Mouse (Mus musculus) forebrain, embryonic 16.5 days (tissue): Measurements from ENCODE around the gene Mug1. TPM values are rescaled to one million over a fixed set of nuclear protein-coding genes. Genes with fewer than 3 reads are reported as not detected.
"Not testable (repeated sequence)": the region's sequence is repeated elsewhere in the genome, so short reads cannot be mapped to it uniquely, and the experiment has no call there.

Experiments
- ATAC-seq: fragments of 200-750 bp; cut with Nextera tagmentation; 2 replicates; pipeline ENCODE4 v1.8.0; 2017; ENCODE audit warnings: mild to moderate bottlenecking, moderate library complexity
- H3K27ac ChIP-seq: fragments of 300-500 bp; sonication (generic); 2 replicates; pipeline ENCODE4 v1.5.1; 2014; ENCODE audit warnings: low read length, control low read depth
- H3K27me3 ChIP-seq: fragments of 300-500 bp; sonication (generic); replicated peaks from 2 replicates; pipeline ENCODE4 v1.6.1; 2014; ENCODE audit warnings: low read length; ENCODE audit not compliant: control insufficient read depth, insufficient read depth
- H3K36me3 ChIP-seq: fragments of 300-500 bp; sonication (generic); 2 replicates; pipeline ENCODE4 v1.6.1; 2014; ENCODE audit not compliant: control insufficient read depth, insufficient read depth
- H3K4me1 ChIP-seq: fragments of 300-500 bp; sonication (generic); replicated peaks from 2 replicates; pipeline ENCODE4 v1.6.1; 2014; ENCODE audit warnings: low read length; ENCODE audit not compliant: control insufficient read depth, insufficient read depth
- H3K4me2 ChIP-seq: fragments of 300-500 bp; sonication (generic); 2 replicates; pipeline ENCODE4 v1.6.1; 2014; ENCODE audit warnings: mild to moderate bottlenecking, low read length, control low read depth
- H3K4me3 ChIP-seq: fragments of 300-500 bp; sonication (generic); replicated peaks from 2 replicates; pipeline ENCODE4 v1.5.1; 2014; ENCODE audit warnings: mild to moderate bottlenecking, low read length, control low read depth
- H3K9ac ChIP-seq: fragments of 300-500 bp; sonication (generic); replicated peaks from 2 replicates; pipeline ENCODE4 v1.6.1; 2014; ENCODE audit warnings: low read depth, low read length, control low read depth
- H3K9me3 ChIP-seq: fragments of 300-500 bp; sonication (generic); 2 replicates; pipeline ENCODE4 v1.6.1; 2016; ENCODE audit warnings: low read length; ENCODE audit not compliant: control insufficient read depth
- WGBS: fragments of 180-500 bp; shearing (Covaris S2); extraction: QIAGEN DNeasy Blood & Tissue Kit; methylation state at CpG from one replicate; pipeline ENCODE4 v1.1.7; 2014; 5-methylcytosine and 5-hydroxymethylcytosine counted together
- polyA plus RNA-seq: library from polyadenylated mRNA; unstranded; fragments of >200 nt; fragmentation: Nextera tagmentation; extraction: Ambion mirVana; gene quantifications from 2 replicates; pipeline ENCODE4 v1.2.1, GENCODE M21; 2015

The Mug1 gene
- not detected in 2 replicates for polyA plus RNA-seq

DNA sequence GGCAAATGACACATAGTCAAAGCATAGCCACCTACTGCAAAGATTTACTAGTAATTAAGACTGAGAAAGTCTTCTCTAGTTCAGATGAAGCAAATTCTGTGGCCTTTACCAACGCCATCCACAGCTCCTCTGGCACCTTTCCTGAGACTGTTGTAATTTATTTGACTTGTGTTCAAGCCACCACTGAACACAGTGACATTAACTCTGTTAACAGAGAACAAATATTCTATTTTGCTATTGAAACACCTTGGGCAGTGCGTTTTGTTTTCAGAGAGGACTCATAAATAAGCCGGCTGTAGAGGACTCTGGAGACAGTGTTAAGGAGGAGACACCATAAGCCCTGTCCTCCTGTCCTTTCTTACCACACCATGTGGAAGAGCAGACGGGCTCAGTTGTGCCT is at the start of gene Mug1:
Gene Mug1, plus strand, starts transcription at position 271 of the 400 bp plus-strand sequence.
- 82% methylated on average over 4 of the region's 4 CpGs for WGBS
- not testable (repeated sequence) for H3K36me3 ChIP-seq

DNA sequence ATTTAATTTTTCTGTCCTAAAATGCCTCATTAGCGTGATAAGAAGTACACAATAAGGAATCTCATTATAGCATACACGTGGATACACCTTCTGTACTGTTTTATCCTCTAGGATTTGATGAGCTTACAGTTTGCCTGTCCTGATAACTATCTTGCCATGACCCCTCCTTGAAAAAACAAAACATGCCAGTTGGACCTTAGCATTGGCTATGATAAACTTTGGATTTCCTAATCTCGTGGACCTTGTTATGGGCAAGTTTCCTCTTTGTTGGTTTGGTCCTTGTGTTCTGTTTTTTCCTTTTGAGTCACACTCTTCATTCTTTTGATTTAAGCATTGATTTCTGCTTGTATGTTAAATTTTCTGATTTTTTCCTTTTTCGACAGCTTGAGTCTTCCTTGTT is 10.3 kb upstream of the Mug1 start:
- H3K27ac ChIP-seq, result no peak overlapping the region
- no peaks in the 10 kb centered on the region for H3K9me3 ChIP-seq
- H3K4me1 ChIP-seq, result no peaks in the 10 kb centered on the region
- 85% methylated on average over 4 of the region's 4 CpGs for WGBS
- no peak overlapping the region for H3K4me2 ChIP-seq
- no peaks in the 10 kb centered on the region for H3K27me3 ChIP-seq
- H3K36me3 ChIP-seq, result no peaks in the 10 kb centered on the region
- ATAC-seq, result no peak
- no peak overlapping the region for H3K4me3 ChIP-seq
- no peak overlapping the region for H3K9ac ChIP-seq

More for the DNA sequence above, at the start of gene Mug1:
- H3K27me3 ChIP-seq, H3K4me2 ChIP-seq, H3K27ac ChIP-seq, H3K4me3 ChIP-seq, ATAC-seq, H3K4me1 ChIP-seq, H3K9ac ChIP-seq, H3K9me3 ChIP-seq: not testable (repeated sequence)

DNA sequence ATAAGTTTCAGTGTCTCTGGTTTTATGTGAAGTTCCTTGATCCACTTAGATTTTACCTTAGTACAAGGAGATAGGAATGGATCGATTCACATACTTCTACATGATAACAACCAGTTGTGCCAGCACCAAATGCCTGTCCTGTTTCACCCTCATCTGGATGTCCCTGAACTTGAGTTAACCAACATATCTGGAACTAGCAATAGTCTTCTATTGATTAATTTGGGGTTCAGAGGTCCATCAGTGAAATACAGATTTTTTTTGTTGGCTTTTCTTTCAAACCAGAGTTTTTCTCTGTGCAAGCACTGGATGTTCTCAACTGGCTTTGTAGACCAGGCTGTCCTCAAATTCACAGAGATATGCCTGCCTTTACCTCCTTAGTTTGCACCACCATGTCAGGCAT is 2.0 kb upstream of the Mug1 start:
- H3K36me3 ChIP-seq, result no peaks in the 10 kb centered on the region
- H3K27me3 ChIP-seq, result no peaks in the 10 kb centered on the region
- H3K4me1 ChIP-seq, result no peaks in the 10 kb centered on the region
- H3K27ac ChIP-seq, result no peak overlapping the region
- H3K9me3 ChIP-seq, result no peaks in the 10 kb centered on the region; the same call in 1 of the 2 replicates
- no peak overlapping the region for H3K9ac ChIP-seq
- 96% methylated on average over 1 of the region's 1 CpGs for WGBS
- H3K4me3 ChIP-seq, result no peak overlapping the region
- H3K4me2 ChIP-seq, result no peak overlapping the region
- ATAC-seq, result no peak

DNA sequence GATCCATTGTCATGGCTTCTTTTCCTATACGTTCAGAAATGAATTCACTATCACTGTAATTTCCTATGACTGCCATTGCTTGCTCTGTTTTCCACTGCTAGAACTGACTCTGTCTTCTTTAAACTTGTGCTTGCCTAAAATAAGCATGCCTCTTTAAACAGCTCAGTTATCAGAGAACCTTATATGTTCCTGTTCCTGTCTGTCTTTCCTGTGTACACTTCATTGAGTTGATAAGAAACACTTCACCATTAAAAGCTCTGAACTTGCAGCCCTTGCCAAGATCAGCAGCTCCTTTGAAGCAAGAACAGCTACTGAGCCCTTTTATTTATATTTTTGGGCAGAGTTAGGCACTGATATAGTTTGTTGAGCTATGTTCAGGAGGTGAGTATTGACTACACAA is 10.0 kb downstream of the Mug1 start:
- no peaks in the 10 kb centered on the region for H3K4me1 ChIP-seq
- H3K27me3 ChIP-seq, result no peaks in the 10 kb centered on the region
- no peak for ATAC-seq
- H3K9me3 ChIP-seq, result no peaks in the 10 kb centered on the region
- WGBS, result 44% methylated on average over 1 of the region's 1 CpGs
- H3K27ac ChIP-seq, result no peak overlapping the region
- no peak overlapping the region for H3K4me2 ChIP-seq
- no peak overlapping the region for H3K9ac ChIP-seq
- H3K36me3 ChIP-seq, result no peaks in the 10 kb centered on the region
- no peak overlapping the region for H3K4me3 ChIP-seq

Other genes starting within 250 kb of the Mug1 start
- gene A2m, start 203.2 kb upstream of the Mug1 start, polyA plus RNA-seq, result 4.7 and 6.7 TPM in 2 replicates
- gene Gm7298, start 105.6 kb upstream of the Mug1 start, polyA plus RNA-seq, result not detected in 2 replicates
- not detected in 2 replicates for gene Mug2, start 168.2 kb downstream of the Mug1 start, polyA plus RNA-seq